In genomic region chr5:135186231-135186620, GRCm38 (mm10) we compare ENCODE assay signal across 8 mouse cellular contexts. TPM values are rescaled to one million over a fixed set of nuclear protein-coding genes. Genes with fewer than 3 reads are reported as not detected.
A peak's percentile ranks its signal among the peaks of the same experiment; 100 is the strongest.
DNase-seq lines count a peak whose midpoint lies in the region; ATAC-seq and TF ChIP-seq lines count a peak whose summit lies in the region.

No protein-coding gene starts in this region.

- H3K9me3 ChIP-seq in heart, embryonic 13.5 days = no peaks in the 10 kb centered on the region
- H3K9me3 ChIP-seq in MEL (replicated peaks; ENCODE audit: insufficient read depth, low read length) = no peaks in the 10 kb centered on the region
- peaks cover 4% of the 10 kb centered on the region; the same call in 1 of the 2 replicates for H3K9me3 ChIP-seq in hindbrain, embryonic 13.5 days
- H3K9me3 ChIP-seq in midbrain, embryonic 11.5 days (ENCODE audit: control insufficient read depth, low read length) = peaks cover 2% of the 10 kb centered on the region; the same call in 1 of the 2 replicates

- TF ChIP-seq EP300 in MEL (IDR thresholded peaks at IDR 0.05; ENCODE audit: low read depth in 1 of 2, low read length in 2 of 2) = no peak

- 24% methylated on average over 10 of the region's 10 CpGs for WGBS in heart, embryonic 13.5 days
- 24% methylated on average over 10 of the region's 10 CpGs for WGBS in hindbrain, embryonic 13.5 days
- 20% methylated on average over 10 of the region's 10 CpGs for WGBS in midbrain, embryonic 11.5 days

- TF ChIP-seq CTCF in MEL (IDR thresholded peaks at IDR 0.05 in 2 of 3, conservative IDR thresholded peaks at IDR 0.05 in 1 of 3; ENCODE audit: control insufficient read depth in 1 of 3, insufficient read depth in 1 of 3, low read depth in 2 of 3, low read length in 3 of 3, poor library complexity in 1 of 3, severe bottlenecking in 1 of 3) = no peak

- no peak for DNase-seq in heart, postnatal 10 days
- DNase-seq in MEL (ENCODE audit: low read depth, low spot score) = no peak
- no peak for DNase-seq in midbrain, embryonic 11.5 days (ENCODE audit: low spot score, missing footprints)
- no peak for DNase-seq in frontal cortex, postnatal 14 days (ENCODE audit: low spot score in 2 of 2)
- DNase-seq in thymus, postnatal 0 days (ENCODE audit: low spot score) = no peak

- TF ChIP-seq RAD21 in MEL (IDR thresholded peaks at IDR 0.05; ENCODE audit: low read depth, low read length) = no peak

- TF ChIP-seq POLR2A in MEL (IDR thresholded peaks at IDR 0.05; ENCODE audit: control insufficient read depth in 1 of 2, insufficient read depth in 1 of 2, low read depth in 1 of 2, low read length in 2 of 2, poor library complexity in 1 of 2) = no peak

- ATAC-seq in heart, embryonic 13.5 days (ENCODE audit: extremely low read depth, insufficient number of reproducible peaks, low FRiP score, low TSS enrichment) = no peak
- peak; percentile 26; the same call in 1 of the 2 replicates for ATAC-seq in hindbrain, embryonic 13.5 days (ENCODE audit: low FRiP score)
- peak; percentile 15 for ATAC-seq in midbrain, embryonic 11.5 days (ENCODE audit: low FRiP score)
- ATAC-seq in monocyte, adult 5-6 weeks (replicated peaks; ENCODE audit: insufficient number of reproducible peaks, low FRiP score, low TSS enrichment, poor library complexity, severe bottlenecking) = no peak

- peak overlapping the region; percentile 89 for H3K4me3 ChIP-seq in heart, embryonic 13.5 days
- peak overlapping the region; percentile 57 to 99 for H3K4me3 ChIP-seq in MEL (ENCODE audit: control insufficient read depth in 1 of 2, insufficient read depth in 1 of 2, low read depth in 2 of 2, low read length in 2 of 2)
- peak overlapping the region; percentile 99 for H3K4me3 ChIP-seq in hindbrain, embryonic 13.5 days
- H3K4me3 ChIP-seq in midbrain, embryonic 11.5 days (ENCODE audit: low read depth, low read length) = peak overlapping the region; percentile 100

- H3K27ac ChIP-seq in heart, embryonic 13.5 days (replicated peaks) = peak overlapping the region; percentile 96
- H3K27ac ChIP-seq in MEL (ENCODE audit: control insufficient read depth, low read depth, low read length) = peak overlapping the region; percentile 93
- H3K27ac ChIP-seq in hindbrain, embryonic 13.5 days = peak overlapping the region; percentile 97
- H3K27ac ChIP-seq in midbrain, embryonic 11.5 days (ENCODE audit: low read depth, low read length) = peak overlapping the region; percentile 97

- peaks cover 36% of the 10 kb centered on the region for H3K36me3 ChIP-seq in heart, embryonic 13.5 days
- H3K36me3 ChIP-seq in MEL (ENCODE audit: control insufficient read depth in 1 of 2, insufficient read depth in 2 of 2, low read length in 2 of 2) = peaks cover 2 to 24% of the 10 kb centered on the region in 2 experiments; a peak in 3 of 4 replicates
- H3K36me3 ChIP-seq in hindbrain, embryonic 13.5 days = peaks cover 32% of the 10 kb centered on the region
- H3K36me3 ChIP-seq in midbrain, embryonic 11.5 days (ENCODE audit: control insufficient read depth, insufficient read depth, low read length) = peaks cover 7% of the 10 kb centered on the region

- peak overlapping the region; percentile 84 for H3K4me2 ChIP-seq in heart, embryonic 13.5 days
- peak overlapping the region; percentile 87 for H3K4me2 ChIP-seq in hindbrain, embryonic 13.5 days
- H3K4me2 ChIP-seq in midbrain, embryonic 11.5 days = peak overlapping the region; percentile 82

- H3K4me1 ChIP-seq in heart, embryonic 13.5 days = peaks cover 33% of the 10 kb centered on the region
- H3K4me1 ChIP-seq in MEL (ENCODE audit: control insufficient read depth in 1 of 2, insufficient read depth in 2 of 2, low read length in 2 of 2) = peaks cover 0 to 9% of the 10 kb centered on the region in 2 experiments; a peak in 3 of 4 replicates
- peaks cover 27% of the 10 kb centered on the region for H3K4me1 ChIP-seq in hindbrain, embryonic 13.5 days (replicated peaks)
- peaks cover 23% of the 10 kb centered on the region for H3K4me1 ChIP-seq in midbrain, embryonic 11.5 days (ENCODE audit: control insufficient read depth, insufficient read depth, low read length)

- H3K9ac ChIP-seq in heart, embryonic 13.5 days = peak overlapping the region; percentile 97
- peak overlapping the region; percentile 100 for H3K9ac ChIP-seq in MEL (ENCODE audit: control insufficient read depth, low read depth, low read length, poor library complexity, severe bottlenecking)
- peak overlapping the region; percentile 98 for H3K9ac ChIP-seq in hindbrain, embryonic 13.5 days
- peak overlapping the region; percentile 99 for H3K9ac ChIP-seq in midbrain, embryonic 11.5 days (ENCODE audit: low read length)

- intact Hi-C loops in heart, postnatal 10 days (cut with DNase I) = loop anchor here (1.0 kb wide), 1 partner anchor 17 kb away; no protein-coding TSS in a partner anchor

- no peaks in the 10 kb centered on the region for H3K27me3 ChIP-seq in heart, embryonic 13.5 days (replicated peaks)
- no peaks in the 10 kb centered on the region for H3K27me3 ChIP-seq in MEL (ENCODE audit: control insufficient read depth in 1 of 2, insufficient read depth in 2 of 2, low read length in 2 of 2)
- H3K27me3 ChIP-seq in hindbrain, embryonic 13.5 days = no peaks in the 10 kb centered on the region
- H3K27me3 ChIP-seq in midbrain, embryonic 11.5 days (ENCODE audit: control insufficient read depth, insufficient read depth, low read length) = no peaks in the 10 kb centered on the region

- H3K79me2 ChIP-seq in MEL (ENCODE audit: control insufficient read depth, insufficient read depth, low read length, poor library complexity) = peaks cover 36% of the 10 kb centered on the region

TF ChIP-seq in MEL, 35 proteins besides CTCF, POLR2A, EP300 and RAD21:
- TF ChIP-seq KAT2A (conservative IDR thresholded peaks at IDR 0.05; ENCODE audit: low read depth, low read length) (no peak), ZC3H11A (IDR thresholded peaks at IDR 0.05; ENCODE audit: low read depth, low read length) (no peak), MAX (IDR thresholded peaks at IDR 0.05; ENCODE audit: low read length) (peak; percentile 68; the same call in 1 of the 2 replicates), GATA1 (IDR thresholded peaks at IDR 0.05; ENCODE audit: low read depth, low read length) (no peak), MYC (IDR thresholded peaks at IDR 0.05; ENCODE audit: low read depth, low read length) (peak; percentile 82), SIN3A (IDR thresholded peaks at IDR 0.05; ENCODE audit: low read length) (no peak), BHLHE40 (IDR thresholded peaks at IDR 0.05; ENCODE audit: borderline replicate concordance, low read depth, low read length) (peak; percentile 94), MAFK (IDR thresholded peaks at IDR 0.05; ENCODE audit: borderline replicate concordance, low read depth, low read length) (no peak), USF1 (IDR thresholded peaks at IDR 0.05; ENCODE audit: low read depth, low read length) (peak; percentile 37; the same call in 1 of the 2 replicates), CHD1 (IDR thresholded peaks at IDR 0.05; ENCODE audit: low read depth, low read length) (0 out of 2 replicates have a peak, but pooled peaks have one; percentile 52), USF2 (IDR thresholded peaks at IDR 0.05; ENCODE audit: borderline replicate concordance in 1 of 2, insufficient read depth in 1 of 2, low read depth in 1 of 2, low read length in 2 of 2) (no peak), ZMIZ1 (IDR thresholded peaks at IDR 0.05; ENCODE audit: low read depth, low read length) (no peak), JUND (IDR thresholded peaks at IDR 0.05; ENCODE audit: low read depth, low read length) (no peak)

RNA-seq across cellular contexts. Expression of gene Baz1b, which starts 0.8 kb away (rescaled TPM):
- polyA plus RNA-seq in heart, embryonic 13.5 days (2015; fragmentation: Nextera tagmentation; extraction: Ambion mirVana) = 21.9 and 24.4 TPM in 2 replicates
- total RNA-seq in heart, postnatal 10 days (2021) = 10 to 100 TPM; 41.6 to 48.5 TPM
- 69.1 and 72.9 TPM in 2 replicates for total RNA-seq in MEL (2012; rRNA removed)
- 10 to 100 TPM; 44.5 to 81.5 TPM for polyA plus RNA-seq in MEL (2012; ENCODE audit: insufficient read depth in 1 of 2, insufficient read length in 2 of 2, low read depth in 1 of 2, low replicate concordance in 2 of 2, missing spikeins in 1 of 2)
- polyA plus RNA-seq in hindbrain, embryonic 13.5 days (2015; fragmentation: Nextera tagmentation; extraction: Ambion mirVana) = 35.9 and 38.1 TPM in 2 replicates
- 57.7 and 60.6 TPM in 2 replicates for polyA plus RNA-seq in midbrain, embryonic 11.5 days (2014; fragmentation: Nextera tagmentation; extraction: Ambion mirVana)
- 100 to 162 TPM (median 112 TPM) in 3 replicates for total RNA-seq in monocyte, adult 5-6 weeks (2017)
- 34.5 and 37.0 TPM in 2 replicates for polyA plus RNA-seq in thymus, postnatal 0 days (2015; fragmentation: Nextera tagmentation; extraction: Ambion mirVana)

RNA-seq across cellular contexts. Expression of gene Bcl7b, which starts 18.1 kb away (rescaled TPM):
- 33.7 and 38.0 TPM in 2 replicates for polyA plus RNA-seq in heart, embryonic 13.5 days (2015; fragmentation: Nextera tagmentation; extraction: Ambion mirVana)
- total RNA-seq in heart, postnatal 10 days (2021) = 10 to 100 TPM; 33.5 to 35.8 TPM
- total RNA-seq in MEL (2012; rRNA removed) = 44.6 and 45.1 TPM in 2 replicates
- 10 to 100 TPM in 1 of 2 experiments, not detected in 1; 76.0 TPM for polyA plus RNA-seq in MEL (2012; ENCODE audit: insufficient read depth in 1 of 2, insufficient read length in 2 of 2, low read depth in 1 of 2, low replicate concordance in 2 of 2, missing spikeins in 1 of 2)
- polyA plus RNA-seq in hindbrain, embryonic 13.5 days (2015; fragmentation: Nextera tagmentation; extraction: Ambion mirVana) = 45.3 and 52.1 TPM in 2 replicates
- 39.2 and 42.6 TPM in 2 replicates for polyA plus RNA-seq in midbrain, embryonic 11.5 days (2014; fragmentation: Nextera tagmentation; extraction: Ambion mirVana)
- total RNA-seq in monocyte, adult 5-6 weeks (2017) = 52.4 to 63.3 TPM (median 53.1 TPM) in 3 replicates
- polyA plus RNA-seq in thymus, postnatal 0 days (2015; fragmentation: Nextera tagmentation; extraction: Ambion mirVana) = 88.1 and 99.0 TPM in 2 replicates

RNA-seq across cellular contexts. Expression of gene Tbl2, which starts 36.8 kb away (rescaled TPM):
- polyA plus RNA-seq in heart, embryonic 13.5 days (2015; fragmentation: Nextera tagmentation; extraction: Ambion mirVana) = 18.0 and 18.1 TPM in 2 replicates
- 10 to 100 TPM; 13.0 to 15.6 TPM for total RNA-seq in heart, postnatal 10 days (2021)
- total RNA-seq in MEL (2012; rRNA removed) = 19.3 and 20.5 TPM in 2 replicates
- 10 to 100 TPM in 1 of 2 experiments, not detected in 1; 30.3 TPM for polyA plus RNA-seq in MEL (2012; ENCODE audit: insufficient read depth in 1 of 2, insufficient read length in 2 of 2, low read depth in 1 of 2, low replicate concordance in 2 of 2, missing spikeins in 1 of 2)
- polyA plus RNA-seq in hindbrain, embryonic 13.5 days (2015; fragmentation: Nextera tagmentation; extraction: Ambion mirVana) = 14.9 and 16.7 TPM in 2 replicates
- polyA plus RNA-seq in midbrain, embryonic 11.5 days (2014; fragmentation: Nextera tagmentation; extraction: Ambion mirVana) = 20.1 and 21.2 TPM in 2 replicates
- 4.3 to 9.9 TPM (median 9.6 TPM) in 3 replicates for total RNA-seq in monocyte, adult 5-6 weeks (2017)
- polyA plus RNA-seq in thymus, postnatal 0 days (2015; fragmentation: Nextera tagmentation; extraction: Ambion mirVana) = 13.1 and 13.7 TPM in 2 replicates

Comparison
In these comparisons a context has a peak if more than half of its experiments do, and no peak if none do; other contexts are left out.
1. ATAC-seq: peak in hindbrain, embryonic 13.5 days (single experiment) and midbrain, embryonic 11.5 days (single experiment); none in heart, embryonic 13.5 days (single experiment) and monocyte, adult 5-6 weeks (single experiment).
2. Peak in every context shown above with its lines, with median percentiles within 50 percentile points of each other: H3K27ac ChIP-seq, H3K4me2 ChIP-seq, H3K4me3 ChIP-seq and H3K9ac ChIP-seq.